Mouse (Mus musculus) stomach, postnatal 0 days (tissue): ENCODE measurements around the gene Nmt2.

Experiments
- CTCF ChIP-seq: IDR thresholded peaks from 2 replicates; pipeline ENCODE4 v1.5.1; 2016; ENCODE audit warnings: antibody characterized with exemption, low read depth, mild to moderate bottlenecking, moderate library complexity
- EP300 ChIP-seq: optimal IDR thresholded peaks from 2 replicates; pipeline ENCODE3; 2016; ENCODE audit warnings: antibody characterized with exemption

DNA sequence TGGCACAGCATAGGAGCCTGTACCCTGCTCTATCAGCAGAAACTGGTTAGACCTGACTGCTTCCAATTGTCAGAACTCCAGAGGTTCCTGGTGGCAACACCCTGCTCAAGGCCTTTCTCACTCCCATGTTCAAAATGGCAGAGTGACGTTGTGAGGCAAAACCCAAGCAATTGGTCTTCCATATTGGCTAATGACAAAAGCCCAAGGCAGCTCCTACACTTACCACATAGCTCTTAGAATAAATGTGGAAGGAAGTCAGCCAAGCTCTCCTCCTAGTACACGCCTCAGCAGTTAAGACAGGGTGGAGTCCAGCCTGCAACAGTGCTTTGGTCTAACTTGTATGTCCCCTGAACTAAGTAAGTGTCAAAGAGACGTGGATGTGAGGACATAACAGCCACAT lies 73.9 kb downstream of the Nmt2 start:
- TF ChIP-seq CTCF (no peak), EP300 (no peak)
